Mouse (Mus musculus): Measurements from ENCODE around the gene Prkar2b. TPM values are rescaled to one million over a fixed set of nuclear protein-coding genes. Genes with fewer than 3 reads are reported as not detected.

Gene Prkar2b
- total RNA-seq, 1 experiment from 2014 or later, result 13.8 TPM

Other genes starting within 250 kb of the Prkar2b start
- 136 to 288 TPM (median 244 TPM) in 3 replicates for gene Hbp1, start 110.8 kb downstream of the Prkar2b start, total RNA-seq (2017)
- gene Pik3cg, start 147.4 kb upstream of the Prkar2b start, total RNA-seq (2017), result 43.6 to 67.8 TPM (median 52.4 TPM) in 3 replicates